Mouse (Mus musculus) lung, postnatal 14 days (tissue): ENCODE measurements around the gene Myl12a.

Experiments
- DNase-seq: peaks from one replicate; pipeline ENCODE4 v3.0.0; 2021

The Myl12a gene

GRCm38 (mm10) chr17:71002744-71003094 is at the start of gene Myl12a:
Gene Myl12a, minus strand, starts transcription at chr17:71002878.
- no peak for DNase-seq

DNA sequence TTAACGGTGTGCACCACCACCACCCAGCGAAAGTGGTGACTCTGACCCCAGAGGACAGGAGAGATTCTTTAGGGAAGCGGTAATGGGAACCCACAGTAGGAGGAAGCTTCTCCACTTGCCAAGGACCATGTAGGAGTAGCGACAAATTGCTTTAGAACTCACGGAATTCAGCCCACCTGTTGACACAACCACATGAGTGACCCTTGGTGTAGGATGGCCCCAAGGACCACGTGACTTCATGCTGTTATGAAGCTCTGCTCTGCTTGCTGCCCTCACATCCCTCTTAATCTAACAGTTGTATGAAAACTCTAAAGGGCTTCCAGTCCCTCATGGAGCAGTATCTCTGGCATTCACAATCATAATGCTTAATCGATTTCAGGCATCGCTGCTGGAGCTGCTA is 46.6 kb upstream of the Myl12a start:
- DNase-seq: no peak

DNA sequence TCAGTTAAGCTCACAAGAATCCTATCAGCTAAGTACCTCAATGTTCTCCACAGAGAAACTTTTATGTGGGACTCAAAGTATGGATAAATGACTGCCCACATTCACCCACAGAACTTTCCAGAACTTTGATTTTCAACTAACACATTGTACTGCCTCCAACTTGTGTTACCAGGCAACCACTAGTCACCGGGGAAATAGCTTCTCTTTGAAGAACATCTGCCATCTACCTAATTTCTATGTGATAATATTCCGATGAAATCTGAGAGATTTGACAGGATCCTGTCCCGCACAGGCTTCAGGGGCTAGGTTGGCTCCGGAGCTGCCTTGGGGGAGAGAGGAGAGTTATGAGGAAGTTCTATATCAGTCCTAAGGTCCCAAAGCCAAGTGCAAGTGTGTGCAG is 44.2 kb upstream of the Myl12a start:
- no peak for DNase-seq

- no peak for DNase-seq
Measured at GRCm38 (mm10) chr17:71045591-71045990, 42.9 kb upstream of the Myl12a start.

- DNase-seq: no peak
Measured at GRCm38 (mm10) chr17:71042645-71043044, 40.0 kb upstream of the Myl12a start.

DNA sequence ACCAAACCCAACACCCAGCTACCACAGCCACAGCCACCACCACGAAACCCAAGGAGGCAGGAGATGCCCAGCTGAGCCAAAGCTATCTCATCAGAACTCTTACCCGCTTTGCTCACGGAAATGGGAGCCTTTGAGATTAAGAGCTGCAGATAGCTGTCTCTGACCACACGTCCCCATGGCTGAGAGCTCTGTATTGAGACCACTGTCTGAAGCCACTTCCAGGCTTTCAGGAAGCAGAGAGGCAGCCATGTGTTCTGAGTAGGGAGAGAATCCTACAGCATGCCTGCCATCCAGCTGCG is 37.9 kb upstream of the Myl12a start:
- no peak for DNase-seq

GRCm38 (mm10) chr17:71039851-71040581 is 37.3 kb upstream of the Myl12a start:
- peak; percentile 25 for DNase-seq

DNA sequence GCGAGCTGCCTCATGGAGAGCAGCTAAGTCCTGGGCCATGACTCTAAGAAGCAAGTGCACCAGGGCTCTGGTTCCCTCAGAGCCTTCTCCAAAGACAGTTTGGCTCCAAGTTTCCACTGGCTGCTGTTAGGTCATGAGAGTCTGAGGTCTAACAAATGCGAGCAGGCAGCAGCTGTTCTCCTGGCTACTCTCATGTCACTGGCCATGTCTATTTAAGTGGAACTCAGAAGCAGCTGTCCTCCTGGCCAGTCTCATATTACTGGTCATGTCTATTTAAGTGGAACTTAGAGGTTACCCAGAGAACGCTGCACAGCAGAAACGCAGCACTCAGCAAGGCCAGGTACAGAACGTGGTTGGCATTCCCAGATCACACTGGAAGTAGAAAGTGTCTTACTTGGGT is 36.1 kb upstream of the Myl12a start:
- DNase-seq: no peak

GRCm38 (mm10) chr17:71037188-71037587 is 34.5 kb upstream of the Myl12a start:
- no peak for DNase-seq

GRCm38 (mm10) chr17:71034472-71034871 is 31.8 kb upstream of the Myl12a start:
- no peak for DNase-seq

DNA sequence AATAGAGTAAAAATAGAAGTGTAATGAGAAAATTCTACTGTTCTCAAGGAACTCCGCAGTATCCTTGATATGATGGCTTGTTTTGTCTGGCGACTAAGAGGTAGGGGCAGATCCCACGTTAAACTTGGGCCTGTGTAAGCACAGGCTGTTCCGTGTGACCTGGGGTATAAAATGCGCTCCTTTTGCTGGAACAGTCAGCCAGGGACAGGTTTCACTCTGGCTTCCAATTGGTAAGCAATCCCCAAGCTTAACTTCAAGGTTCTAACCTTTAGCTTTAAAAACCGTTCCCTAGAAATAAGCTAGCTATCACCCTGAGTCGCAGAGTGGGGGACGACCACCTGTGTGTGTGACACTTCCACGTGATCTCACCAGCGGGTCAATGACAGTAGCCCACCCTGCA is 30.0 kb upstream of the Myl12a start:
- no peak for DNase-seq

GRCm38 (mm10) chr17:71027186-71027585 is 24.5 kb upstream of the Myl12a start:
- no peak for DNase-seq

DNA sequence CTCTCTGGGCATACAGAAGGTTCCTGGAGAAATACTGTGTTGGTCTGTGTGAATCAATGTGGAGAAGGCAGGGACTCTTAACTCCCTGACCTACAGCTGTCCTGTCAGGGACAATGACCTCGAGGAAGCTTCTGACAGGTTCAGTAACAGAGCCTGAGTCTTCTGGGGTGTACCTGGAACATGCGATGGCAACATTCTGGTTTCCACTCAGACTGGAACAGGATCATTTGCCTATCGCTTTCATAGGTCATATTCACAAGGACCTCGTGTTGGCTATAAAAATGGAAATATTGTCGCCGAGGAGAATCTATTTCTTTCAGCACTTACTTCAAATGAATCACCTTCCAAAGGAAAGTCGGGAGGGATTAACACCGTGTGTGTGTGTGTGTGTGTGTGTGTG is 23.2 kb upstream of the Myl12a start:
- DNase-seq: no peak

GRCm38 (mm10) chr17:71024071-71024470 is 21.4 kb upstream of the Myl12a start:
- no peak for DNase-seq

DNA sequence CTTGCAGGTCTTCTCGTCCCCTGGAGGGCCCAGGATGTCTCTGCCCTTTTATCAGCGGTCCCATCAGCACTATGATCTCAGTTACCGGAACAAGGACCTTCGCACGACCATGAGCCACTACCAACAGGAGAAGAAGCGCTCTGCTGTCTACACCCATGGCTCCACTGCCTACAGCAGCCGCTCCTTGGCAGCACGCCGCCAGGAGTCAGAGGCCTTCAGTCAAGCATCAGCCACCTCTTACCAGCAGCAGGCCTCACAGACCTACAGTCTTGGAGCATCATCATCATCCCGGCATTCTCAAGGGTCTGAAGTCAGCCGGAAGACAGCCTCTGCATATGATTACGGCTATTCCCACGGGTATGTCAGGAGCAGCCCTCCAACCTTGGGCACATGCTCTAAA is 20.2 kb upstream of the Myl12a start:
- no peak for DNase-seq

DNA sequence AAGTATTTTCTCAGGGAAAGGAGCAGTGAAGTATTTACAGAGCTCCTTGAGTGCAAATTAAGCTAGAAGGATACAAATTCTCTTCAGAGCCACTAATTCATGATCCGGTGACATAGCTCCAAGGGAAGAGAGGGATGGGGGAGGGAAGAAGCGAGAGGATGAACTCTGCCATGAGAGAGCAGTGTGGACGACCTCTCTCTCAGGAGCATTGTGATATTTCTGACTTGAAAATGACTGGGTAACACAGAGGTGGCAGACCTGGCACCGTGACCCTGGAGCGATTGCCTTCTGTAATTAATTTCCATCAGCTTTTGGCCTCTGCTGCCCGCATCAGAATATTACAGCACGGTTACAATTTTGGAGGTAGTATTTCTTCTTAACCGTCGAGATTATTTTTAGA is 17.2 kb upstream of the Myl12a start:
- DNase-seq: no peak

DNA sequence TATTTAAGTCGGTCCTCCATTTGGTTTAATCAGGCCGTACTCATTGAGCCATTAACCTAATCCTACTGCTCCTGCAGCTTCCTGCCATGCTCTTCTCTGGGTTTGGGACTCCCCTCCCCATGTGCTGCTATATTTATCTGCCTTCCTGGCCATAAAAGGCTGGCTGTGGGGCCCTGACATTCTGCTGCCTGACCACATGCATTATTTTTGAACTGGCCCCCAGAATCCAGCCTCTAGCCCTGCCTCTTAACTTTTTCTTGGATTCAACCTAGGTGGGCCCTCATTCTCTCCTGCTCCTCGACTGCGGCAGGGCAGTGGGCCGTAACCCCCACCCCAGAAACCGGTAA is 16.6 kb upstream of the Myl12a start:
- no peak for DNase-seq

DNA sequence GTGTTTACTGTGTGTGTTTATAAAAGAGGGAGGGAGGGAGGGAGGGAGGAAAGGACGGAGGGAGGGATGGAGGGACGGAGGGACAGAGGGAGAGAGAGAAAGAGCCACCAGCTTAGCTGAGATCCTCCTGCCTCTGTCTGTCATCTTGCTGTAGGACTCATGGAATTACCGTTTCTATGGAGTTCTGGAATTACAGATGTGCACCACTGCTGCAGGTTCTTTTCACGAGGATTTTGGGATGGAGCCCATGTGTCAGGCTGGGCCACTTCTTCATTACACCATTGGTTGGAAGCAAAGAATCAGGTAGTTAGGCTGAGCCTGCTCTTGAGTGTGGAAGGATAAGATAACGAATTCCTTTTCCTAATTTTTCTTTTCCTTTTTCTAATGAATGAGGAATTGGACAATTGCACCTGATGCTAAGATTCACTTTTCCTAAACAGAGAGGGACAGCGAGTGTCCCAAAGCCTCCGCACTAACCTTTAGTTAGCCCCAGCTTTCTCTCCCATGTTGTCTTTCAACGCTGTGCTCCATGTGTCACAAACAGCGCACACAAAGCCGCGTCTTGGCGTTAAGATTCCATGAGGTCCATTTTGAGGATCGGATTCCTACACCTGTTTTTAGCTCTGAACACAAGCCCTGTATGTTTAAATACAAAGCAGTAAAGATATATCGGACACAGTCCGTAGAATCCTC is 16.1 kb upstream of the Myl12a start:
- no peak for DNase-seq

DNA sequence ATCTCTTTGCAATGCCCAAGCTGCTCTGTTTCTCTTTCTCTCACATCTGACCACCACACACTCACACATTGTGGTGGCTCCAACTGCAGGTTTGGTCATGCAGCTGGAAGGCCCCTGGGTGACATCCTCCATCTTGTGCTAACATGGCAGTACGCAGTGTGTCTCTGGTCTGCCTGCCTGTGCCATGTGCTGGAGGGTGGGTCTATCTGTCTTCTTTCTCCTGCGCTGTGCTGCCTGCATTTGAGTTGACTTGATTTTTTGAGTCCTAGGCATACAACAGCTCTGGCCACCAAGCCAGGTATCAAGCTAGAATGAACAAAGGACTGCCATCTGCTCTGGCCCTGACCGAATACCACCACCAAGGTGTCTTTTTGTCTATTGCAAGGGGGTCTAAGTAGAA is 15.5 kb upstream of the Myl12a start:
- DNase-seq: no peak

- DNase-seq: no peak
Measured at GRCm38 (mm10) chr17:71017457-71017998, 14.8 kb upstream of the Myl12a start.

- no peak for DNase-seq
Measured at GRCm38 (mm10) chr17:71014911-71015310, 12.2 kb upstream of the Myl12a start.

DNA sequence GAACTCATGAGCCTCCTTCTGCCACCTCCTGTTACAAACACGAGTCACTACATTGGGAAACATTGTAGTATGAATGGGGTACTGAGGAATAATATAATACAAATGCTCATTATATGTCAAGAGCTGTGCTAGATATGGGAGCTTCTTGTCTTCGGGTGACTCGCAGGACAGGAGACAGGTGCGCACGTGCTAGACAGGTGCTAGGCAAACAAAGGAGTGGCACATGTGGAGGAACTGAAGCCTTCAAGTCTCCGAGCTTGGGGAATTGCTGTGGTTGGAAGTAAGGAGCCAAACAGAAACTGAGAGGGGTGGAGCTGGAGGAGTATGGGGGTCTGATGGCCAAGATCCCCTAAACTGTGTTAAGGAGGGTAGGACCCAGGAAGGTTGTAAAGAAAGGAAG is 10.4 kb upstream of the Myl12a start:
- no peak for DNase-seq

- DNase-seq: no peak
Measured at GRCm38 (mm10) chr17:71011931-71012662, 9.4 kb upstream of the Myl12a start.

GRCm38 (mm10) chr17:71010646-71011242 is 8.1 kb upstream of the Myl12a start:
- no peak for DNase-seq
